Mouse (Mus musculus) layer of hippocampus, postnatal 10 days (tissue): Measurements from ENCODE around the gene Cd247. TPM values are rescaled to one million over a fixed set of nuclear protein-coding genes. Genes with fewer than 3 reads are reported as not detected.
"Not testable (repeated sequence)": the region's sequence is repeated elsewhere in the genome, so short reads cannot be mapped to it uniquely, and the experiment has no call there.

Experiments
- DNase-seq, 2 experiments: peaks; one replicate each; pipeline ENCODE4 v3.0.0; 2021; ENCODE audit warnings: low spot score in 2 of 2
- long read RNA-seq: library from polyadenylated mRNA; stranded (forward); transcript quantifications from one replicate; pipeline ENCODE4 v2.0.0, GENCODE M21; 2023
- total RNA-seq, 2 experiments: library from RNA; stranded (reverse); gene quantifications; 2 replicates each; pipeline ENCODE4 v1.2.3; 2021

Cd247 gene
- total RNA-seq, result under 1 TPM; 0.20 to 0.25 TPM
- long read RNA-seq, partial matches to known transcripts, result 0 of 1 reads
- long read RNA-seq, other reads (novel, unspliced or antisense), result 1 of 1 reads

DNA sequence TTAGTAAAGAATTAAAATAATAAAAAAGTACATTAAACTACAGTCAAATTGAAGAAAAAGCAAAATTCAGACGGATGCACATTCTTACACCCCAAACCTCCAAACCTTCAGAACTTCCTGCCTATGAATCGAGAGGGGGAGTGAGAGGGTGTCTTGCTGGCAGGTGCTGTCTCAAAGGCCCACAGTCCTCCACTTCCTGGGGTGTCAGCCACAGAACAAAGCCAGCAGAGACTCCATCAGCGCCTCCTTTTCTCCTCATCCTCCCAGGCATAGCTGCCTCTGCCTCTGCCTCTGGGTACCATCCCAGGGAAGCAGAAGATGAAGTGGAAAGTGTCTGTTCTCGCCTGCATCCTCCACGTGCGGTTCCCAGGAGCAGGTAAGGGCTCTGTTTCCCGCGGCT, at the start of gene Cd247:
Gene Cd247, plus strand, starts transcription at position 171 of the 400 bp plus-strand sequence.
- DNase-seq, result no peak

DNA sequence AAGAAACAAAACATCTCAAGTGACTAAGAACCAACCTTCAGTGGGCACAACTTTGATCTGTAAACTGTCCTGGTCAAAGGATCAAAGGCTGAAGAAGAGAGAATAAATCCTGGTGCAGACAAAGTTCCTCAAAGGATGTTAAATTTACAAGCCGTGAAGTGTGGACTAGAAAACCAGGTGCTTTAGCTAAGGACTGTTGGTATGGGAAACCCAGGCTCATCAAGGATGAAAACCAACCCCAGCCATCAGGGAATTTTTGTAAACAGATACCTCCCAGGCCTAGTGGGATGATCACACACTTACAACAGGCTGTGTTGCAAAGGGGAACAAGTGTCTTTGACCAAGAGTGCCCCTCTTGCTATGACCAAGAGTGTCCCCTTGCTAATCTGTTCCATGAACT, 49.5 kb upstream of the Cd247 start:
- no peak for DNase-seq

DNA sequence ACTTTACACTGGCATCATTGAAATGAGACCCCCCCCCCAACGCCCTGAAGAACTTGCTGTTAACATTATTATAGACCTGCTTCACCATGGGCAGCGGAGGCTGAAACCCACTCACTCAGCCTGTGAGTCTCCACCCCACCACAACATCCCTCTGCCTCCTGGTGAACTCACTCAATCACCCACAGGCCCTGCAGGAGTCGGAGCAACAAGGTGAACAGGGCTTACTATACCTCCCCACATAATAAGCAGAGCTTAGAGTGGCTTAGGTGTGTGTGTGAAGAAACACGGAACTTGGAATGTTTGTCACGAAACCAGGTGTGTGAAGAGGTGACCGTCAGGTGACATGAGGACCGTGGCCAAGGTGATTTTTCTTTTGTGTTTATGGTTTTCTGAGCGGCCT, 46.5 kb upstream of the Cd247 start:
- no peak for DNase-seq

DNA sequence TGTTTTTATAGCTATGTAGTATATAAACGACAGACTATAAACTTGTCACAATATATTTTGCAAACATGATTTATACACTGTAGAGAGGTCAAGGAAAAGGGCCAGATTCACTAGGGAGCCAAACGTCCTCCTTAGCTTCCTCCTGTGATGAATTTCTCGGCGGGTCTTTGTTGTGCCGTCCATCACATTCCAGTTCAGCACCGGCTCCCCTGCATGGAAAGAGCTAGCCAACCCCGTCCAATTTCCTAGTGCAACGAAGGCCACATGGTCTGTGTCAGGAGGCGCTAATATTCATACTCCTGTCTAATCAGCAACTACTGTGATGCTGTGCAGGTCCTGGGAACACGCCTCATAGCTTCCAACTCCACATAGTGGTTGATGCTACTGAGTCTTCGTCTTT, 40.4 kb upstream of the Cd247 start:
- DNase-seq, result no peak

DNA sequence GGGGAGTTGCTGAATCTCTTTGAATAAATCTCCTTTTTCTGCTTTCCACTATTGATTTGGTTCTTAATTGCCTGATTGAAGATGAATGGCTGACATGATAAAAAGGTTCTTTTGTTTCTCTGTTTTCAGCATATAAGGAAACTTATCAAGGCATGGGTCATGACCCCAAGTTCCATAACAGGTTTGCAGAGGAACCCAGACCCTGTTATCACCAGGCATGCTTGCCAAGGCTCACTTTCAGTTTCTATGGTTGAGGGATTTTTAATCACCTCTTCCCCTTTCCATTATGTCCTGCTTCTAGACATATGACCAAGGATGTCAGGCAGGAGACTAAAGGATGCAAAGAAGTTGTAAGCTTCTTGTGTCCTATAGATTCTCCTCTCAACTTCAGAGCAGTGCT, 37.3 kb upstream of the Cd247 start:
- DNase-seq, result no peak

DNA sequence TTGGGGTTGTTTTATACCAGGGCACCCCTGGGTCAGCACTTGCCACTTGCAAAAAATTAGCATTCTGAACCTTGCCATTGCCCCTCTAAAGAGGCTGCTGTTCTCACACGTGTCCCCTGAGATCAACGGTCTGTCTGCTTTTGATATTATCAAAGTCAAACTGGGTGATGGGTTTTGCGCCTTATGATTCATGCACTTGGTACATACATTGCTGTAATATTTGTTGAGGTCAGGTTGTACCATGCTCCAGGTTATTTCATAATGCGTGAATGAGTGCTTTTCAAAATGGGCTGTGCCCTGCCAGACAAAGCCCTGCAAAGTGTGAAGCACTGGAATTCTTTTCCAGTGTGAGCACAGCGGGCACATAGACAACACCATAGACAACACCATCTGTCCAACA, 36.6 kb upstream of the Cd247 start:
- DNase-seq, result no peak

DNA sequence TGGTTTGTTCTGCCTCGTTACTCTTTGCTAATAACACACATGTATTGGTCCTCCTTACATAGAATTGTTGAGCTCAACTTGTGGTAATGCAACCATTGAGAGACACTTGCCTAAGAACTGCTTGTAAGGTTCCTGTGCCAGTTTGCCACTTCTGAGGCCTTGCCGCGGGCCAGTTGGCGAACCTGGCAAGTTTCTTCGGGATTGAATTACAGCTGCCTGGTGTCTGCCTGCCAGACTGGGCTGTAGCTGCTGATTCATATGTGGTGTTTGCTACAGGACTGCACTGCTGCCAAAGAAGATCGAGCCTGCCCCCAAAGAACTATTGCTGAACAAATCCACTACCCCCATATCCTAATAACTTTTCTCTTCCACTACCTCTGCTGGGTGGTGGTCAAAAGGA, 34.3 kb upstream of the Cd247 start:
- no peak for DNase-seq

DNA sequence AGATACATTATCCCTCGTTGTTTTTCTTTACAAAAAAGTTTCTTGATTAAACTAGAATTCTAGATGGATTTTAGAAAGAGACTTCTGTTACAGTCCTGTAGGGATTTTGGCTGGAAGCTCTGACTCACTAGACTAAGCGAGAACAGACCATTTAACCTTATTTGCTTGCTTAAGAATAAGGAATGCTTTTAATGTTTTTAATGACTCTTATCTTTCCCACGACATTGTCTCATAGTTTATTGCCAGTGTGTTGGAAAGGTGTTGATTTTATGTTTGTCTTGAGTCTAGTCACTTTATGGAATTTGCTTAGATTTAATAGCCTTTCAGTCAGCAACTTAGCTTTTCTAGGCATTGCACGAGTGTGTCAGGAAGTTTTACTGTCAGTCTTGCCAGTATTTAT, 33.3 kb upstream of the Cd247 start:
- no peak for DNase-seq

DNA sequence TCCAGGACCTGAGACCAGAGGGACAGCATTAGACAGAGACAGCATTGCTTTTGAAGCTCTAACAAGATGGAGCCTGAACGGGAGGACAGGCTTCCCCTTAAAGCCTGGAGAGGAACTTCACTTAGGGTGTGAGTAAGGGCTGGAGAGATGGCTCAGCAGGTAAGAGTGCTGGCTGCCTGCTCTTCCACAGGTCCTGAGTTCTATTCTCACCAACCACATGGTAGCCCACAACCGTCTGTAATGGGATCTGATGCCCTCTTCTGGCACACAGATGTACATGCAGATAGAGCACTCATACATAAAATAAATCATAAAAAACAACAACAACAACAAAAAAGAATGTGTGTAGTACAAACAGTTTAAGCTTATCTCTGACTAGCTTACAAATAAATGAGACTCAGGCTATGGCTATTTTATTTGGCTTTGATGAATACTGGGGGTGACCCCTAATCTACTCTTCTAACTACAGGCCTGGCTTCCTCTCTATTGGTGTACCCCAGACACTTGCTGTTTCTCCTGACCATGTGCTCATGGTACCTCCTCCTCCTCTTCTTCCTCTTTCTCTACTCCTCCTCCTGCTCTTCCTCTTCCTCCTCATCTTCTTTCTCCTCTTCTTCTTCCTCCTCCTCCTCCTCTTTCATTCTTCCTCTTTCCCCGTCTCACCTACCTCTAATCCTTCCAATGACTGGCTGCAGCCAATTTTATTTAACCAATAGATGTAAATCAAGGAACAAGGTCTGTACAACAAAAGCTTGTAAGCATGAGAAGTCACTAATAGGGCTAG, 26.8 kb upstream of the Cd247 start:
- no peak for DNase-seq

DNA sequence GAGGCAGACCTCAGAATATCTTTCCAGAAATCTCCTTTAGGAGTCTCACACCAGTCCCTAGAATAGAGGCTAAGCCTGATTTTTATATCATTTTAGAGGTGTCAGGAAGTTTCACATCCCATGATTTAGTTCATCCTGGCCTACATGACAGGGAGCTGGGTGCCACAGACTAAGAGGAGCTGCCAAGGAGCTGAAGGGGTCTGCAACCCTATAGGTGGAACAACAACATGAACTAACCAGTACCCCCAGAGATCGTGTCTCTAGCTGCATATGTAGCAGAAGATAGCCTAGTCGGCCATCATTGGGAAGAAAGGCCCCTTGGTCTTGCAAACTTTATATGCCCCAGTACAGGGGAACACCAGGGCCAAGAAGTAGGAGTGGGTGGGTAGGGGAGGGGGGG, 26.0 kb upstream of the Cd247 start:
- not testable (repeated sequence) for DNase-seq

DNA sequence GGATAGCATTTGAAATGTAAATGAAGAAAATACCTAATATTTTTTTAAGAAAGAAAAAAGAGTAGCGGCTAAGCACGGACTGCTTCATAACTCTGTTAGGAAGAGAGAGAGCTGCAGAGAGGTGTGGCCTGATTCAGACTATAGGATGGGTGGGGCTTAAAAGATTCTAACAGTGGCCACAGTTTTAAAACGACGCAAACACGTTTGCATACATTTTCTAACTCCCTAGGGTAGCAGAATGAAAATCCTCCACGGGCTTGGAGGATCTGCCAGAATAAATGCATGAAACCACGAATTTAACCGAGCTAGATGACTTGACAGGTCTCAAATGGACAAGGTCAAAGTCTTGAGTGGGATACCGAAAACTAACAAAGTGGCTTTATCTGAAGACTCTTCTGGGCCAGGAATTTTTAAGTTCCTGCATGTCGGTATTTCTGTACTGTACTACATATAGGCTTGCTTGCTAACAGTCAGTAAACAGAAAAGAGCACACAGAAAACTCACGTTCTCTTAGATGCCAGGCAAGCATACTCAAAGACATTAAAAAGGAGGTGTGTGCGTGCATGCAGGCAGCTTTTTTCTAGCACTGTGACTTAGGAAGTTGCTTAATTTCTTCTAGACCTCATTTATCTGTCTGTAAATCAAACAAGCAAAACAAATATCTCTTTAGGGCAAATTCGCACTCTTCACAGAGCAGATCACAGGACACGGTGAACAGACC, 25.4 kb upstream of the Cd247 start:
- no peak for DNase-seq

DNA sequence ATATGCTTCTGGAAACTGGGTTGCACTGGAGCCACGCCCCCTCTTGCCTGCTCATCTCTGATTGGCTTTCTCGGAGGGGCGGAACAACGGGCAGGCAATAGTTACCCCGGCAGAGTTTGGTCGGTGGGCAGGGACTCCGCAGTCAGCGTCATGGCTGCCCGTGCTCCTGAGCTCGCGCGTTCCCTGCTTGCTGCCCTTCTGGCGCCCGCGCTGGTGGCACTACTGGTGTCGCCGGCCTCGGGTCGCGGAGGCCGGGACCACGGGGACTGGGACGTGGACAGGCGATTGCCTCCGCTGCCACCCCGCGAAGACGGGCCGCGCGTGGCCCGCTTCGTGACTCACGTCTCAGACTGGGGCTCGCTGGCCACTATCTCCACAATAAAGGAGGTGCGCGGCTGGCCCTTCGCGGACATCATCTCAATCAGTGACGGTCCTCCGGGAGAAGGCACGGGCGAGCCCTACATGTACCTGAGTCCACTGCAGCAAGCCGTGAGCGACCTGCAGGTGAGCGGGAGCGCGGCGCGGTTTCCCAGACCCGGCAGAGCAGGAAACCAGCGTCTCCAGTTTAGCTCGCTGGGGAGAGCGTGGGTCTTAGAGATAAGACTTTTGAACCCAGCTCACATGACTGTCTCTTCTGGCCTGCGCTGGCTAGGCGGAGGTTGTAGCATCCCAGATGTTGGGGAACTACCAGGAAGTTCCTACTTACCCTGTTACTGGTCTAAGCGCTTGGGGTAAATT, 24.7 kb upstream of the Cd247 start, which contains the start of gene Creg1:
Gene Creg1, plus strand, starts transcription at position 112 of the 738 bp plus-strand sequence.
- peak; percentile 87 to 92 for DNase-seq

DNA sequence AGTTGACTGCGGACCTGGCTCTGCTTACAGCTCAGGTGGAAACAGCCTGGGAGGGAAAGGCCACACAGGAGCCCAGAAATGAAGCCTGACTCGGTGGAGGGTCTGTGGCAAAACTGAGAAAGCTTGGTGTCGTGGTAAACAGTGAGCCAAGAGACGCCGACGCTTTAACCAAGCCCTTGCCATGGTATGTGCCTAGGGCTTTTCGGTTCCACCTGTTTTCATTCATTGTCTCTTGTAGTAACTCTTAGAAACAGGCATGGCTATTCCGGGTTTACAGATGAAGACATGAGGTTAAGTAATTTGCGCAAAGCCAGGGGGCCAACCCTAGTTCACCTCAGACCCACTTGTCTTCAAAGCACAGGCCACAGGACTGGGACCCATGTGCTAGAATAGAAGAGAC, 23.9 kb upstream of the Cd247 start:
- DNase-seq, result no peak

DNA sequence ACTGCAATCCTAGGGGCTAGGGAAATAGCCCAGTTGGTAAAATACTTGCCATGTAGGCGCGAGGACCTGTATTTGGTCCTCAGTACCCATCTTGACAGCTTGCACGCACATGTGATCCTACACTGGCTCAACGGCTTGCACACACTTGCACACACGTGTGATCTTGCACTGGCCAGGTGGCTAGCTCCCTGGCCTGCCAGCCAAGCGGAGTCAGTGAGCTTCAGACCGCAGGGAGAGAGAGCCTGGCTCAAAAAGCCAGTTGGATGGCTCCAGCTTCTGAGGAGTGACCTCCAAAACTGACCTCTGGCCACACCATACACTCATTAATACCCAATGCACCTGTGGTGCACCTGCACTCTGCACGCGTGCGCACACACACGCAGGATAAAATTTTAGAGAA, 23.4 kb upstream of the Cd247 start:
- no peak for DNase-seq

DNA sequence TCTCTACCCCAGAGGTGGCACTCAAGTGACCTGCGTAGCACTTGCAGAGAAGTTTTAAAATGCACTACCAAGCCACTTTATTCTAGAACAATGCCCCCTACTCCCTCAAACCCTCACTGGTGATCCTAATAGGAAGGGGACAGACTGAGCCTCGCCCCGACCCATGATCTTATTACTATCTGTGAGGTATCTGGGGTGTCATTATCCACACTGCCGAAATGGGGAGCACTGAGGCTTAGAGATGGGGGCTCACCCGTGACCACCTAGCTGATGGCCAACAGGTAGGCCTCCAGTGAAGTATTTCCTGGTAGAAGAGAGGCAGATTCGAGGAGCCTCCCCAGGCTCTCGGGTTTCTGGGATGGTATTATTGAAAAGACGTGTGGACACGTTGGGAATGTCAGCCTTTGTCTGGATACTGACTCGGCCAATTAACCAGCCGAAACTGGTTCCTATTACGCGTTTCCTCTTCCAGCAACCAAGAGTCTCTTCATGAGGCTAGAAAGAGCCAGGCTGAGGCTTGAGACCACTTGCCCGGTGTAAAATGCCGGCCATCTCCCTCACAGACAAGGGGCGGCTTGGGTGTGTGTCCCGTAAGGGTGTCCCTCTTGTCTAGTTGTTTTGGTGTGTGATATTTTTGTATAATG, 22.7 kb upstream of the Cd247 start:
- no peak for DNase-seq

DNA sequence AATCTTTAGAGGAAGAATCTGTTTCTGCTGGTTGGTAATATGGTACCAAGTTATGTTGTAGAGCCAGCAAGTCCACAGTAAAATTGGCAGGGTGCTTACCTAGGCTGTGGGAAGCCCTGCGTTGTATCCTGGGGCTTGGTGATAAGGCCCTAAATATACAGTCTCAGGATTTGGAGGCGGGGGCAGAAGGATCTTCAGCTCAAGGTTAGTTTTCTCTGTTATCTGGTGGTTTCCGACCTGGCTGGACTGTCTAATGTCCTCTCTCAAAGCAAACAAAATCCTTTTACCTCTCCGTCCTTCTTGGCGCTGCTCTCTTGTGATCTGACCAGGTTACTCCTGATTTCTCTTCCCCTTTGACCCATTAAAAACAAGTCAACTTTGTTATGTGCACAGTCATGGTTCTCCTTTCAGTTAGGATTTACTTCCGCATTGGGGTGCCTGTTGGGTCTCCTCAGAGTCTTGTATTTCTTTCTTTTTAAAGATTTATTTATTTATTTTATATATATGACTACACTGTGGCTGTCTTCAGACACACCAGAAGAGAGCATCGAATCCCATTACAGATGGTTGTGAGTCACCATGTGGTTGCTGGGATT, 22.1 kb upstream of the Cd247 start:
- DNase-seq, result no peak

DNA sequence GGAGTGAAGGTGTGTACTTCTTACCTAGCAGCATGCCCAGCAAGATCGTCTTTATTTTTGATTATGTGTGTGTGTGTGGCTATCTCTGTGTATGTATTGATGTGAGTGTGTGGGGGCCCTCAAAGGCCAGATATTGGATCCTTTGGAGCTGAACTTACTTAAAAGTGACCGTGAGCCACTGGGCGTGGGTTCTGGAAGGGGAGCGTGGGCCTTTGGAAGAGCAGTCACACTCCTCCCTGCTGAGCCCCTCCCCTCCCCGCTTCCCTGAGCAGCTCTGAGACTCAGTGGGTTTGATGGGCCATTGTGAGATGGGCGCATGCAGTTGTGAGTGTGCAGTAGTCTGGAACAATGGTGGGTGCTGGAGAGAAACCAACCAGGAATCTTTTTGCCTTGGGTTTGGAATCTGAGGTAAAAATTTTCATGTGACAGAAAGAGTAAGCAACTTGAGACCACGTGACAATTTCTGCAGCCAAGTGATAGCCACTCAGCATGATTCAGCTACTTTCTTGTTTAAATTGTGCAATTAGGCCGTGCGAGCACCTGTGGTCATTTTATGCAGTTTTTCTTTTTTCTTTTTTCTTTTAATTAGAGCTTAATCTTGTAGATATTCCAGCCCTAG, 19.5 kb upstream of the Cd247 start:
- no peak for DNase-seq

DNA sequence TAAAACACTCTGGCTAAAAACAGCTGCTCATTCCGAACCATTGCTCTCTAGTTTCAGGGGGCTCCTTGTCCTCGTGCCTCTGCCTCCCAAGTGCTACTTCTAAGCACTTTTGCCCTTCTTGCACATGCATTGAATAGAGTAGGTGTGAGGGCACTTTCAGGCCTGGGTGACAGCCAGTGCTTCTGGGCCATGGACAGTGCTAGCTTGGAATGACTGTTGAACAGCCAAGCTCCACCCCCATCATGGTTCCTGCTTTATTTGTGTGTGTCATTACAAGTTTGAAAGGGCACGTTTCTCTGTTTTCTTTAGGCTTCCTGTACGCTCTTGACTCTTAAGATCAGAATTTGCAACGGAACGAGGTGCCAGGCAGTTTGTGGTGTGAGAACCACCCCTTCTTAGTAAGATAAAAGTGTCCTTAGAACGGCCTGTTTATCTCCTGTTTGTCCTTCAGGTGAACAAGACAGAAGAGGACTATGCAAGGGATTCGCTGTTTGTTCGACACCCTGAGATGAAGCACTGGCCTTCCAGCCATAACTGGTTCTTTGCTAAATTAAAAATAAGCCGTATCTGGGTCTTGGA, 18.2 kb upstream of the Cd247 start:
- DNase-seq, result no peak

DNA sequence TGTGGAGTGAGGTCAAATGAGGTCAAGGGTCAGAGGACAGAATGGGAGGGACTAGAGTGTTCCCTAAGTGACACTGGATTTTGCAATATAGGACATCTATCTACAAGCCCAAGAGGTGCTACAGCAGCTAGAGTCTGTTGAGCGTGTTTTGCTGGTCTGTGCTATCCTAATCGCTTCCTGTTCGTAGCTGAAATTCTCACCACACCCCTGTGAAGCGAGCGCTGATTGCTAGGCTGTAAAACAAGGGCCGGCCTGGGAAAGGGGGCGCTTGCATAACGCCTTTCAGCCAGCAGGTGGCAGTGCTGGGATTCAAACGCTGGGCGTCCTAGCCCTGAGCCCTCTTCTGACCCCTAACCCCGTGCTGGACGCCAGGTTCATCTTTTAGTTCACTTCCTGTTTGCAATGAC, 17.0 kb upstream of the Cd247 start:
- DNase-seq, result peak; percentile 80 to 85

DNA sequence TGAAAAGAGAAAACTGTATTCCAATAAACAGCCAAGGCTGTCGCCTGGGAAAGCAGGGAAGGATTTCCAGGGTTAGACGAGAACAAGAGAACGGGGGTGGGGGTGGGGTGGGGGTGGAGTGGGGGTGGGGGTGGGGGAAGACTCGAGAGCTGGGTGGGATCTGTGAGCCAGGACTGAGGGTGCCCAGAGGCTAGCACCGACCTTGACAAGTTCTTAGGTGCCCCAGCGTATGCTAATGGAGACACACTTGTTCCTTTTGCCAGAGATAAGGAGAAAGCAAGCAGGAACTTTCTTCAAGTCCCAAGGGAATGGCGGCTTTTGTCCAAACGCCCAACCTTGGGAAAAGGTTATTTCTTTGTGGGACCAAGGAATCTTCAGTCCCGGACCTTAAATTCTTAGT, 16.5 kb upstream of the Cd247 start:
- DNase-seq, result no peak
